Mouse (Mus musculus) limb, embryonic 11.5 days (tissue): ENCODE data around the gene Dmwd. TPM values are rescaled to one million over a fixed set of nuclear protein-coding genes. Genes with fewer than 3 reads are reported as not detected.

Experiments used
- ATAC-seq: fragments of 200-750 bp; cut with Nextera tagmentation; 2 replicates; pipeline ENCODE4 v1.8.0; 2017; ENCODE audit warnings: low read depth; ENCODE audit not compliant: insufficient number of reproducible peaks, low FRiP score, low TSS enrichment
- DNase-seq: peaks from one replicate; pipeline ENCODE4 v3.0.0-alpha.2; 2015; ENCODE audit warnings: low spot score
- H3K27ac ChIP-seq: fragments of 300-500 bp; sonication (generic); replicated peaks from 2 replicates; pipeline ENCODE4 v1.5.1; 2014; ENCODE audit warnings: low read depth, mild to moderate bottlenecking, low read length
- H3K27me3 ChIP-seq: fragments of 300-500 bp; sonication (generic); 2 replicates; pipeline ENCODE4 v1.6.1; 2014; ENCODE audit warnings: mild to moderate bottlenecking, low read length, mixed read lengths; ENCODE audit not compliant: control insufficient read depth, insufficient read depth
- H3K36me3 ChIP-seq: fragments of 300-500 bp; sonication (generic); 2 replicates; pipeline ENCODE4 v1.6.1; 2014; ENCODE audit warnings: mild to moderate bottlenecking, low read length, moderate library complexity, mixed read lengths; ENCODE audit not compliant: control insufficient read depth, insufficient read depth
- H3K4me1 ChIP-seq: fragments of 300-500 bp; sonication (generic); 2 replicates; pipeline ENCODE4 v1.6.1; 2014; ENCODE audit warnings: low read length, mixed read lengths; ENCODE audit not compliant: control insufficient read depth, insufficient read depth
- H3K4me2 ChIP-seq: fragments of 300-500 bp; sonication (generic); 2 replicates; pipeline ENCODE4 v1.6.1; 2014; ENCODE audit warnings: low read depth, mild to moderate bottlenecking, moderate library complexity; ENCODE audit not compliant: severe bottlenecking
- H3K4me3 ChIP-seq: fragments of 300-500 bp; sonication (generic); 2 replicates; pipeline ENCODE4 v1.5.1; 2014; ENCODE audit warnings: low read depth, low read length
- H3K9ac ChIP-seq: fragments of 300-500 bp; sonication (generic); 2 replicates; pipeline ENCODE4 v1.6.1; 2014; ENCODE audit warnings: mild to moderate bottlenecking, low read length
- H3K9me3 ChIP-seq: fragments of 300-500 bp; sonication (generic); 2 replicates; pipeline ENCODE4 v1.6.1; 2016; ENCODE audit warnings: low read length; ENCODE audit not compliant: control insufficient read depth
- WGBS: fragments of 180-500 bp; shearing (Covaris S2); extraction: QIAGEN DNeasy Blood & Tissue Kit; methylation state at CpG from one replicate; pipeline ENCODE4 v1.1.7; 2014; 5-methylcytosine and 5-hydroxymethylcytosine counted together
- polyA plus RNA-seq: library from polyadenylated mRNA; unstranded; fragments of >200 nt; fragmentation: Nextera tagmentation; extraction: Ambion mirVana; gene quantifications from 2 replicates; pipeline ENCODE4 v1.2.1, GENCODE M21; 2014

The Dmwd gene
- polyA plus RNA-seq, 1 experiment from 2014 or later, result 18.8 TPM

- no peaks in the 10 kb centered on the region for H3K27me3 ChIP-seq
- peak overlapping the region; percentile 52; the same call in 1 of the 2 replicates for H3K27ac ChIP-seq
- ATAC-seq (peak; percentile 8; the same call in 1 of the 2 replicates), DNase-seq (no peak)
- peaks cover 13% of the 10 kb centered on the region for H3K4me1 ChIP-seq
- peak overlapping the region; percentile 96 for H3K4me2 ChIP-seq
- H3K9me3 ChIP-seq, result no peaks in the 10 kb centered on the region
- peak overlapping the region; percentile 85 for H3K4me3 ChIP-seq
- H3K9ac ChIP-seq, result peak overlapping the region; percentile 97
- H3K36me3 ChIP-seq, result peaks cover 26% of the 10 kb centered on the region
- under 1% methylated on average over 22 of the region's 22 CpGs for WGBS
Observed at GRCm38 (mm10) chr7:19076586-19076991, 562 bp downstream of the Dmwd start.

GRCm38 (mm10) chr7:19077761-19078160, 1.7 kb downstream of the Dmwd start:
- no peaks in the 10 kb centered on the region for H3K9me3 ChIP-seq
- ATAC-seq (no peak), DNase-seq (no peak)
- peaks cover 13% of the 10 kb centered on the region for H3K4me1 ChIP-seq
- H3K4me2 ChIP-seq, result peak overlapping the region; percentile 96
- WGBS, result 84% methylated on average over 14 of the region's 14 CpGs
- no peak overlapping the region for H3K27ac ChIP-seq
- H3K4me3 ChIP-seq, result peak overlapping the region; percentile 85
- peaks cover 35% of the 10 kb centered on the region for H3K36me3 ChIP-seq
- H3K27me3 ChIP-seq, result no peaks in the 10 kb centered on the region
- H3K9ac ChIP-seq, result no peak overlapping the region

- DNase-seq (no peak), ATAC-seq (no peak)
- Histone ChIP-seq H3K4me2 (no peak overlapping the region), H3K4me3 (no peak overlapping the region), H3K27me3 (no peaks in the 10 kb centered on the region), H3K27ac (no peak overlapping the region), H3K9ac (no peak overlapping the region), H3K9me3 (no peaks in the 10 kb centered on the region), H3K4me1 (peaks cover 20% of the 10 kb centered on the region), H3K36me3 (peaks cover 42% of the 10 kb centered on the region)
- WGBS, result 85% methylated on average over 3 of the region's 3 CpGs
Observed at GRCm38 (mm10) chr7:19078732-19079131, 2.7 kb downstream of the Dmwd start.

- no peak overlapping the region for H3K4me3 ChIP-seq
- no peaks in the 10 kb centered on the region for H3K9me3 ChIP-seq
- H3K4me2 ChIP-seq, result no peak overlapping the region
- DNase-seq (no peak), ATAC-seq (no peak)
- H3K36me3 ChIP-seq, result peaks cover 42% of the 10 kb centered on the region
- no peak overlapping the region for H3K9ac ChIP-seq
- H3K27me3 ChIP-seq, result no peaks in the 10 kb centered on the region
- H3K4me1 ChIP-seq, result peaks cover 28% of the 10 kb centered on the region
- 88% methylated on average over 19 of the region's 19 CpGs for WGBS
- H3K27ac ChIP-seq, result no peak overlapping the region
Observed at GRCm38 (mm10) chr7:19080451-19080950, 4.5 kb downstream of the Dmwd start.

GRCm38 (mm10) chr7:19082171-19082570, 6.1 kb downstream of the Dmwd start:
- Histone ChIP-seq H3K27me3 (no peaks in the 10 kb centered on the region), H3K9ac (no peak overlapping the region), H3K4me3 (no peak overlapping the region), H3K4me2 (no peak overlapping the region), H3K9me3 (no peaks in the 10 kb centered on the region), H3K36me3 (peaks cover 42% of the 10 kb centered on the region), H3K4me1 (peaks cover 24% of the 10 kb centered on the region), H3K27ac (no peak overlapping the region)
- no peak for DNase-seq
- ATAC-seq, result no peak
- 79% methylated on average over 4 of the region's 4 CpGs for WGBS

- DNase-seq, result no peak
- Histone ChIP-seq H3K9ac (no peak overlapping the region), H3K9me3 (no peaks in the 10 kb centered on the region), H3K27me3 (no peaks in the 10 kb centered on the region), H3K4me1 (peaks cover 21% of the 10 kb centered on the region), H3K36me3 (peaks cover 40% of the 10 kb centered on the region), H3K4me3 (no peak overlapping the region), H3K27ac (no peak overlapping the region), H3K4me2 (no peak overlapping the region)
- 63% methylated on average over 6 of the region's 6 CpGs for WGBS
- ATAC-seq, result no peak
Observed at GRCm38 (mm10) chr7:19083096-19083495, 7.1 kb downstream of the Dmwd start.

GRCm38 (mm10) chr7:19083701-19084100, 7.7 kb downstream of the Dmwd start, which contains the start of gene Dmpk:
TSS of gene Dmpk (plus strand) at chr7:19083849.
- Histone ChIP-seq H3K36me3 (peaks cover 36% of the 10 kb centered on the region), H3K27me3 (no peaks in the 10 kb centered on the region), H3K27ac (no peak within 1 kb of the TSS), H3K9ac (no peak within 1 kb of the TSS; the same call in 1 of the 2 replicates), H3K9me3 (no peaks in the 10 kb centered on the region), H3K4me3 (0 out of 2 replicates have a peak within 1 kb of the TSS, but pooled peaks have one; percentile 5), H3K4me1 (peaks cover 21% of the 10 kb centered on the region), H3K4me2 (peak within 1 kb of the TSS; percentile 16; the same call in 1 of the 2 replicates)
- DNase-seq, result no peak
- ATAC-seq, result 0 out of 2 replicates have a peak, but pooled peaks have one; percentile 23
- 41% methylated on average over 10 of the region's 10 CpGs for WGBS

GRCm38 (mm10) chr7:19084277-19084771, 8.3 kb downstream of the Dmwd start:
- Histone ChIP-seq H3K36me3 (peaks cover 35% of the 10 kb centered on the region), H3K9ac (no peak overlapping the region; the same call in 1 of the 2 replicates), H3K4me2 (0 out of 2 replicates have a peak overlapping the region, but pooled peaks have one; percentile 16), H3K4me3 (no peak overlapping the region), H3K9me3 (no peaks in the 10 kb centered on the region), H3K27me3 (no peaks in the 10 kb centered on the region), H3K27ac (no peak overlapping the region), H3K4me1 (peaks cover 21% of the 10 kb centered on the region)
- ATAC-seq, result no peak
- 73% methylated on average over 6 of the region's 6 CpGs for WGBS
- DNase-seq, result no peak
